Mouse (Mus musculus) thymus, adult 18-20 months (tissue): Measurements from ENCODE around the gene 1700067K01Rik.

ENCODE experiments used
- DNase-seq, 2 experiments: peaks; one replicate each; pipeline ENCODE4 v3.0.0; 2022; ENCODE audit warnings: mixed read lengths in 2 of 2

Gene 1700067K01Rik

DNA sequence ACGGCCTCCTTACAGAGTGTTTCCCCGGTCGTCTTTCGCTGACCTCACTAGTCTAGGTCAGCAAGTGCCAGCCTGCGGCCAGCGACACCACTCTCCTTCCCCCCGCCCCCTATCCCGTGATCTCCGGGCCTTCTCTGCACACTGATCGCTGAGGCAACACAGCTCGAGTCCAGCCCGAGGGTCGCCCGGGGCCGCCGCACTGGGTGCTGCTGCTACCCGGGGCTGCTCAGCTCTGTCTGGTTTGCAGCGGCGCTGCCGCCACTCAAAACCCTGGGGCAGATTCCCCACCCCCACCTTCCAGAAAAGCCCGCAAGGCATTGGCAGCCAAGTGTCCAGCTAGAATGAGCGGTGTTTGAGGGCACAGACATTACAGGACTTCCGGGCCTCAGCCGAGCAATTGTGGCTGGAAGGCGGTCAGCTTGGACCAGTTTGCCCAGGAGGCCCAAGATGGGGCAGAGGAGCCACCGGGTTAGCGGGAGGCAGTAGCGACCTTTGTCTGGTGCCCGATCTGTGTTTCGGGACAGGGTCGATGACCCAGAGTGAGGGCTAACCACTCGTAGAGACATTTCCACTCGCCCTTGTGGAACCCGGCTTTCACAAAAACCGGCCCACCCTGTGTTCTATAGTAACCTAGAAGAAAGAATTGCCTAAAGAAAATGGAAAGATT is 11.3 kb downstream of the 1700067K01Rik start:
- DNase-seq = no peak

DNA sequence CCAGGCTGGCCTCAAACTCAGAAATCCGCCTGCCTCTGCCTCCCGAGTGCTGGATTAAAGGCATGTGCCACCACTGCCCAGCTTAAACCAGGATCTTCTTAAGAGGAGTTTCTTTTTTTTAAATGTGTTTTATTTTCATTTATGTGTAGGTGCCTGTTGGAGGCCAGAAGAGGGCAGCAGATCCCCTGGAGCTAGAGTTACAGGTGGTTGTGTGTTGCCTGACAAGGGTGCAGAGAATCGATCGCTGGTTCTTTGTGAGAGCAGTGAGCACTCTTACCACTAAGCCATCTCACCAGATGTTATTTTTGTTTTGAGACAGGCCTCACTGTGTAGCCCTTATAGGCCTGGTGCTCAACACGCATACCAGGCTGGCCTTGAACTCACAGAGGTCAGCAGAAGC is 14.5 kb downstream of the 1700067K01Rik start:
- DNase-seq = no peak

DNA sequence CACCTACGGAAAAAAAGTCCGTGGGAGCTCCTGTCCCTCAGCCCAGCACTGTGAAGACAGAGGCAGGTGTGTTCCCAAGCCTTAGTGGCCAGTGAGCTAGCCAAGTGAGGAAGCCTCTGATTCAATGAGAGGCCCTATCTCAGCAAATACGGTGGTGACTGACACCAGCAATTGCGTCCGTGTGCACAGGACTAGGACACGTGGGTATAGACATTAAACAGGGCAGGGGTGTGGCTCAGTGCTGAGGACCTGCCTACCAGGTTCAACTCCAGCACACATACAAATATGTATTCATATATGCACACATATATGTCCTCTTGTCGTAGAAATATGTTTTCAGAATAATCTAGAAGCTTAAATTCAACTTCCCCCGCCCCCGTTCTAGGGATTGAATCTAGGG is 18.4 kb downstream of the 1700067K01Rik start:
- no peak for DNase-seq

- no peak for DNase-seq
Measured at GRCm38 (mm10) chr8:84021096-84021495, 19.8 kb downstream of the 1700067K01Rik start, which contains the start of gene Palm3. Gene Palm3, plus strand, starts transcription at chr8:84021471.

DNA sequence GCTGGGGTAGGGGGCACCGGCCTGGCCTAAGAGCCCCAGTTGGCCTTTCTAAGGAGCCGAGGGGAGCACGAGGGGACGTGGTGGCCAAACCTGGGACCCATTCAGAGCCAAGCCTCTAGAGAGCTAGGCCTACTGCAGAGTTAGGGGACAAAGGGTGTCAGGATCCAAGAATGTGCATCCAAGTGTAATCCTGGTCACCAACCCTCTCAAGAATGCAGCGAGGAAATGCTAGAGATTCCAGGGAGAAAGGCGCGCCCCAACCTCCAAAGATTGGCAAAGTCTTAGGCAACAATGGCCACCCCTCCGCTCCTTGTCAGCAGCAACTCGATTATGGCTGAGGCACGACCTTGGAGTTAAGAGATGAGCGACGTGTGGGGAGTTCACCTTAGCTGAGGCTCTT is 20.3 kb downstream of the 1700067K01Rik start:
- no peak for DNase-seq

GRCm38 (mm10) chr8:84023085-84023484 is 21.8 kb downstream of the 1700067K01Rik start:
- no peak for DNase-seq

- no peak for DNase-seq
Measured at GRCm38 (mm10) chr8:84023631-84024030, 22.3 kb downstream of the 1700067K01Rik start.

- DNase-seq = no peak
Measured at GRCm38 (mm10) chr8:84024171-84024570, 22.9 kb downstream of the 1700067K01Rik start.

DNA sequence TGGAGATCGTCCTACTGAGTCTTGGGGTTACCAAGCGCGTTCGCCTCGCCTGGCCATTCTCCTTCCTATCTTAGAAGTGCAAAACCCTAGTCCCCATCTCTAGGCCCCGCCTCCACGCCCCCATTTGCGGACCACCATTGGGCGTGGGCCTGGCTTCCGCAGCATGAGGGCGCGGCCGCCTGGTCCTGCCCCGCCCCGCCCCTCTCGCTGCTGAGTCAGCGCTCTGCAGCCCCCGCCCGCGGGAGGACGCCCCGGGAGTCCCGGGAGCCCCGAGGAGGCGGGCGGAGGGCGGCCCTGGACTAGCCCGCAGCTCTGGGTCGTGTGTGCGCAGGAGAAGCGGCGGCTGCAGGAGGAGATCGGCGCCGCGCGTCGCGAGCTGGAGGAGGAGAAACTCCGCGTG is 24.6 kb downstream of the 1700067K01Rik start:
- DNase-seq = peak; percentile 60 to 64

DNA sequence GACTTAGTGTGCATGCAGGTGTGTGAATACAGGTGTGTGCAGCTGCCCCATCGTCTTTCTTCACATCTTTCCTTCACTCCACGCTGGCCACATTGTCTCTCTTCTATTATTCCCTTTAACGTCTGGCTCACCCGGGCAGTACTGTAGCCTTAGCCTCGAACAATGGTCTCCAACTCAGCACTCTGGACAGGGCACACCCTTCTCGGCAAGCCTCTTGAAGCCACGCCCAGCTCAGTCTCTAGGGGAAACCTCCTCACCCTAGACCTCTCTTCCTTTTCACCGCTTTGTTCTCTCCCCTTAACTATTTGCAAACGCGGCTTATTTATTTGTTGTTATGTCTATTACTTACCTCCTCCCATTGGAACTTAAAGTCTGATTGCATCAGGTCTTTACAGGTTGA is 26.1 kb downstream of the 1700067K01Rik start:
- DNase-seq = no peak

DNA sequence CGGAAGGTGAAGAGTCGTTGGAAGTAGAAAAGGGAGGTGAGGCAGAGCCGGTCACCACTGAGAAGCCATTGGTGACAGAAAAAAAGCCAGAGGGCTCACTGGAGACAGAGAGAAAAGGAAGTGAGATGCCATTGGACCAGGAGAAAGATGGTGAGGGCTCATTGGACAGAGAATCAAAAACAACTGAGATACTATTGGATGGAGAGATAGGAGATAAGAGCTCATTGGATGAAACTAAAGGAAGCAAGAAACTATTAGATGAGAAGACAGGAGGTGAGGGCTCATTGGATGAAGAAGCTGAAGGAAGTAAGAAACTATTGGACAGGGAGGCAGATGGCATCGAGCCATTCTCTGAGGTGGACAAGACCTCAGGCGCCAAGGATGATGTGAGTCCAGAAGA is 28.0 kb downstream of the 1700067K01Rik start:
- DNase-seq = no peak

- DNase-seq = no peak
Measured at GRCm38 (mm10) chr8:84032777-84033176, 31.5 kb downstream of the 1700067K01Rik start.

GRCm38 (mm10) chr8:84038015-84038414 is 36.7 kb downstream of the 1700067K01Rik start:
- no peak for DNase-seq

- DNase-seq = peak; percentile 55 to 66
Measured at GRCm38 (mm10) chr8:84039050-84039449, 37.7 kb downstream of the 1700067K01Rik start.

- DNase-seq = peak; percentile 68 to 76
Measured at GRCm38 (mm10) chr8:84042066-84042947, 41.0 kb downstream of the 1700067K01Rik start, which contains the start of gene Il27ra. Gene Il27ra, minus strand, starts transcription at chr8:84042589.

GRCm38 (mm10) chr8:84042948-84043342 is 41.6 kb downstream of the 1700067K01Rik start:
- DNase-seq = no peak

GRCm38 (mm10) chr8:84044103-84044502 is 42.8 kb downstream of the 1700067K01Rik start:
- no peak for DNase-seq

- DNase-seq = no peak
Measured at GRCm38 (mm10) chr8:84044900-84045299, 43.6 kb downstream of the 1700067K01Rik start, which contains the start of gene Rln3. Gene Rln3, minus strand, starts transcription at chr8:84045000.

GRCm38 (mm10) chr8:84046505-84046904 is 45.2 kb downstream of the 1700067K01Rik start:
- DNase-seq = no peak

GRCm38 (mm10) chr8:84048171-84048570 is 46.9 kb downstream of the 1700067K01Rik start:
- no peak for DNase-seq

GRCm38 (mm10) chr8:84052746-84053145 is 51.4 kb downstream of the 1700067K01Rik start:
- DNase-seq = no peak

- no peak for DNase-seq
Measured at GRCm38 (mm10) chr8:84053229-84053628, 51.9 kb downstream of the 1700067K01Rik start.
